Mouse (Mus musculus) right cerebral cortex, postnatal 4 days (tissue): ENCODE measurements around the gene Cd300ld2.
"Not testable (repeated sequence)": the region's sequence is repeated elsewhere in the genome, so short reads cannot be mapped to it uniquely, and the experiment has no call there.

Source experiments
- DNase-seq: peaks from one replicate; pipeline ENCODE4 v3.0.0-alpha.2; 2022

Gene Cd300ld2

GRCm38 (mm10) chr11:115016093-115016492 is at the start of gene Cd300ld2:
Gene Cd300ld2 (minus strand): TSS chr11:115016193.
- DNase-seq = not testable (repeated sequence)

GRCm38 (mm10) chr11:115062077-115062476 is 46.1 kb upstream of the Cd300ld2 start, which contains the start of gene Cd300e:
Gene Cd300e (minus strand): TSS chr11:115062177.
- DNase-seq = no peak

- DNase-seq = no peak
These were observed 43.8 kb upstream of the Cd300ld2 start for GRCm38 (mm10) chr11:115059797-115060196.

GRCm38 (mm10) chr11:115058701-115059100 is 42.7 kb upstream of the Cd300ld2 start:
- no peak for DNase-seq

GRCm38 (mm10) chr11:115054537-115054936 is 38.5 kb upstream of the Cd300ld2 start:
- no peak for DNase-seq

- DNase-seq = no peak
These were observed 37.0 kb upstream of the Cd300ld2 start for GRCm38 (mm10) chr11:115052991-115053390.

- DNase-seq = no peak
These were observed 36.2 kb upstream of the Cd300ld2 start for GRCm38 (mm10) chr11:115052206-115052605.

- DNase-seq = no peak
These were observed 33.4 kb upstream of the Cd300ld2 start for GRCm38 (mm10) chr11:115049282-115049895.

GRCm38 (mm10) chr11:115048259-115048658 is 32.3 kb upstream of the Cd300ld2 start, which contains the start of gene Cd300ld3:
Gene Cd300ld3 (minus strand): TSS chr11:115048409.
- no peak for DNase-seq

GRCm38 (mm10) chr11:115037669-115038068 is 21.7 kb upstream of the Cd300ld2 start, which contains the start of gene Cd300ld5:
Gene Cd300ld5 (minus strand): TSS chr11:115037769.
- not testable (repeated sequence) for DNase-seq

- not testable (repeated sequence) for DNase-seq
These were observed 10.9 kb upstream of the Cd300ld2 start, which contains the start of gene Cd300ld4 for GRCm38 (mm10) chr11:115026912-115027311. Gene Cd300ld4 (minus strand): TSS chr11:115027012.

GRCm38 (mm10) chr11:115004070-115004469 is 11.9 kb downstream of the Cd300ld2 start:
- no peak for DNase-seq

- no peak for DNase-seq
These were observed 14.4 kb downstream of the Cd300ld2 start, which contains the start of gene Cd300c2 for GRCm38 (mm10) chr11:115001474-115002040. Gene Cd300c2 (minus strand): TSS chr11:115001880.

GRCm38 (mm10) chr11:114989793-114990192 is 26.2 kb downstream of the Cd300ld2 start, which contains the start of gene Cd300ld:
Gene Cd300ld (minus strand): TSS chr11:114989922.
- DNase-seq = no peak

GRCm38 (mm10) chr11:114981866-114982265 is 34.1 kb downstream of the Cd300ld2 start:
- no peak for DNase-seq

GRCm38 (mm10) chr11:114972726-114973125 is 43.3 kb downstream of the Cd300ld2 start:
- DNase-seq = no peak

- no peak for DNase-seq
These were observed 47.2 kb downstream of the Cd300ld2 start, which contains the start of gene Cd300c for GRCm38 (mm10) chr11:114968752-114969207. Gene Cd300c (minus strand): TSS chr11:114969157.

GRCm38 (mm10) chr11:114965182-114965828 is 50.7 kb downstream of the Cd300ld2 start:
- DNase-seq = no peak

- DNase-seq = no peak
These were observed 55.6 kb downstream of the Cd300ld2 start for GRCm38 (mm10) chr11:114960369-114960768.
